Mouse (Mus musculus) CH12.LX (cell line): ENCODE measurements around the gene Tmem63c. TPM values are rescaled to one million over a fixed set of nuclear protein-coding genes. Genes with fewer than 3 reads are reported as not detected.
A peak's percentile ranks its signal among the peaks of the same experiment; 100 is the strongest.

Experiments used
- DNase-seq: peaks from one replicate; pipeline ENCODE4 v3.0.0-alpha.2; 2013; ENCODE audit errors: extremely low read depth
- H3K27ac ChIP-seq: 2 replicates; pipeline ENCODE4 v1.5.1; 2012; ENCODE audit warnings: low read depth, mild to moderate bottlenecking, control low read depth, moderate library complexity; ENCODE audit not compliant: insufficient read depth
- H3K27me3 ChIP-seq: replicated peaks from 2 replicates; pipeline ENCODE3; 2012; ENCODE audit warnings: inconsistent platforms
- H3K36me3 ChIP-seq, 2 experiments: replicated peaks in 1 of 2; 2 replicates each; pipeline versions ENCODE3 to v1.6.1; 2012; ENCODE audit warnings: inconsistent platforms in 1 of 2, low read length in 1 of 2, mild to moderate bottlenecking in 1 of 2, mixed read lengths in 1 of 2, moderate library complexity in 1 of 2; ENCODE audit not compliant: control insufficient read depth in 1 of 2, insufficient read depth in 1 of 2
- H3K4me1 ChIP-seq, 2 experiments: 2 replicates each; pipeline ENCODE4 v1.6.1; 2012; ENCODE audit warnings: inconsistent platforms in 1 of 2, moderate library complexity in 1 of 2; ENCODE audit not compliant: insufficient read depth in 2 of 2, control insufficient read depth in 1 of 2
- H3K4me2 ChIP-seq: 2 replicates; pipeline ENCODE4 v1.6.1; 2012; ENCODE audit warnings: low read depth, mild to moderate bottlenecking, control low read depth; ENCODE audit not compliant: poor library complexity, insufficient read depth, severe bottlenecking
- H3K4me3 ChIP-seq, 3 experiments: fragments of 150-350 bp in 1 of 3; sonication (generic) in 1 of 3; replicated peaks in 1 of 3; 2 replicates each; pipeline versions ENCODE3 to v1.5.1; 2011 to 2012; ENCODE audit warnings: low read depth in 2 of 3, low read length in 2 of 3, mild to moderate bottlenecking in 2 of 3, moderate library complexity in 2 of 3, control low read depth in 1 of 3, improper control_type of control experiment in 1 of 3, inconsistent platforms in 1 of 3, mixed read lengths in 1 of 3; ENCODE audit not compliant: poor library complexity in 1 of 3
- H3K79me2 ChIP-seq: replicated peaks from 2 replicates; pipeline ENCODE4 v1.6.1; 2012; ENCODE audit warnings: mild to moderate bottlenecking, moderate library complexity; ENCODE audit not compliant: control insufficient read depth, poor library complexity, insufficient read depth, severe bottlenecking; ENCODE audit errors: extremely low read depth
- H3K9ac ChIP-seq: 2 replicates; pipeline ENCODE4 v1.6.1; 2012; ENCODE audit warnings: low read depth, mild to moderate bottlenecking, control low read depth, moderate library complexity; ENCODE audit not compliant: insufficient read depth
- H3K9me3 ChIP-seq: replicated peaks from 2 replicates; pipeline ENCODE3; 2012; ENCODE audit warnings: low read length, inconsistent platforms, mixed read lengths
- BHLHE40 ChIP-seq: IDR thresholded peaks from 2 replicates; pipeline ENCODE4 v1.6.1; 2011; ENCODE audit warnings: mild to moderate bottlenecking, low read depth, low read length, improper control_type of control experiment
- CHD1 ChIP-seq: IDR thresholded peaks from 2 replicates; pipeline ENCODE4 v1.6.1; 2012; ENCODE audit warnings: low read depth, low read length, improper control_type of control experiment, inconsistent platforms
- CHD2 ChIP-seq: IDR thresholded peaks from 2 replicates; pipeline ENCODE4 v1.6.1; 2011; ENCODE audit warnings: low read length, improper control_type of control experiment
- CTCF ChIP-seq, 2 experiments: IDR thresholded peaks in 1 of 2; conservative IDR thresholded peaks in 1 of 2; 2 replicates each; pipeline ENCODE4 v1.5.1; 2011 to 2012; ENCODE audit warnings: low read depth in 2 of 2, low read length in 2 of 2, improper control_type of control experiment in 1 of 2, inconsistent platforms in 1 of 2, mild to moderate bottlenecking in 1 of 2, moderate library complexity in 1 of 2
- IRF4 ChIP-seq: IDR thresholded peaks from 2 replicates; pipeline ENCODE4 v1.6.1; 2014; ENCODE audit warnings: low read depth, mild to moderate bottlenecking, inconsistent platforms, low read length, improper control_type of control experiment
- MAX ChIP-seq: IDR thresholded peaks from 2 replicates; pipeline ENCODE4 v1.6.1; 2011; ENCODE audit warnings: low read length, improper control_type of control experiment
- MEF2A ChIP-seq: IDR thresholded peaks from 2 replicates; pipeline ENCODE4 v1.6.1; 2014; ENCODE audit warnings: low read depth, mild to moderate bottlenecking, inconsistent platforms, low read length, improper control_type of control experiment, borderline replicate concordance
- MXI1 ChIP-seq: IDR thresholded peaks from 2 replicates; pipeline ENCODE4 v1.6.1; 2011; ENCODE audit warnings: mild to moderate bottlenecking, low read depth, low read length, improper control_type of control experiment
- MYC ChIP-seq: IDR thresholded peaks from 2 replicates; pipeline ENCODE4 v1.6.1; 2011; ENCODE audit warnings: low read depth, mild to moderate bottlenecking, improper control_type of control experiment, low read length
- POLR2A ChIP-seq: IDR thresholded peaks from 2 replicates; pipeline ENCODE4 v1.6.1; 2011; ENCODE audit warnings: low read depth, mild to moderate bottlenecking, improper control_type of control experiment, low read length
- POLR2AphosphoS2 ChIP-seq: IDR thresholded peaks from 2 replicates; pipeline ENCODE4 v1.6.1; 2011; ENCODE audit warnings: low read depth, low read length, improper control_type of control experiment
- RCOR1 ChIP-seq: conservative IDR thresholded peaks from 2 replicates; pipeline ENCODE4 v1.6.1; 2012; ENCODE audit warnings: low read depth, mild to moderate bottlenecking, inconsistent platforms, low read length, improper control_type of control experiment
- SMC3 ChIP-seq: IDR thresholded peaks from 2 replicates; pipeline ENCODE4 v1.6.1; 2011; ENCODE audit warnings: low read depth, low read length, improper control_type of control experiment
- TBP ChIP-seq: conservative IDR thresholded peaks from 2 replicates; pipeline ENCODE4 v1.6.1; 2011; ENCODE audit warnings: low read depth, low read length, improper control_type of control experiment
- USF1 ChIP-seq: IDR thresholded peaks from 2 replicates; pipeline ENCODE4 v1.6.1; 2014; ENCODE audit warnings: low read depth, mild to moderate bottlenecking, inconsistent platforms, low read length, improper control_type of control experiment
- USF2 ChIP-seq: conservative IDR thresholded peaks from 2 replicates; pipeline ENCODE4 v1.6.1; 2011; ENCODE audit warnings: low read depth, low read length, improper control_type of control experiment
- ZMIZ1 ChIP-seq: IDR thresholded peaks from 2 replicates; pipeline ENCODE4 v1.6.1; 2012; ENCODE audit warnings: low read depth, mild to moderate bottlenecking, inconsistent platforms, low read length, improper control_type of control experiment
- dilution Hi-C: fragments of 300-500 bp; cut with MboI; formaldehyde crosslinking; loops from 2 replicates; pipeline ENCODE4 v1.14.3; 2020; ENCODE audit warnings: low sequenced_read_pairs; ENCODE audit not compliant: extremely low pct_unique_long_range_greater_than_20kb, extremely low pct_ligation_motif_present
- in situ Hi-C: fragments of 300-500 bp; cut with MboI; formaldehyde crosslinking; loops from 3 replicates; pipeline ENCODE4 v1.14.3; 2019; ENCODE audit warnings: low sequenced_read_pairs, low pct_ligation_motif_present, low pct_unique_long_range_greater_than_20kb, mixed read lengths
- polyA plus RNA-seq: library from polyadenylated mRNA; unstranded; fragments of >175 nt; gene quantifications from 2 replicates; pipeline ENCODE4 v1.2.1, GENCODE M21; 2012; ENCODE audit warnings: low read depth; ENCODE audit not compliant: insufficient read length
- total RNA-seq, 2 experiments: library from RNA; depleted of rRNA; stranded (reverse); fragments of 300-350 nt in 1 of 2; fragments of >200 nt in 1 of 2; gene quantifications; 2 replicates each; pipeline ENCODE4 v1.2.3; 2012 to 2014

The Tmem63c gene
- total and polyA plus RNA-seq, 3 experiments: 0.08 to 0.53 (median 0.11) TPM

DNA sequence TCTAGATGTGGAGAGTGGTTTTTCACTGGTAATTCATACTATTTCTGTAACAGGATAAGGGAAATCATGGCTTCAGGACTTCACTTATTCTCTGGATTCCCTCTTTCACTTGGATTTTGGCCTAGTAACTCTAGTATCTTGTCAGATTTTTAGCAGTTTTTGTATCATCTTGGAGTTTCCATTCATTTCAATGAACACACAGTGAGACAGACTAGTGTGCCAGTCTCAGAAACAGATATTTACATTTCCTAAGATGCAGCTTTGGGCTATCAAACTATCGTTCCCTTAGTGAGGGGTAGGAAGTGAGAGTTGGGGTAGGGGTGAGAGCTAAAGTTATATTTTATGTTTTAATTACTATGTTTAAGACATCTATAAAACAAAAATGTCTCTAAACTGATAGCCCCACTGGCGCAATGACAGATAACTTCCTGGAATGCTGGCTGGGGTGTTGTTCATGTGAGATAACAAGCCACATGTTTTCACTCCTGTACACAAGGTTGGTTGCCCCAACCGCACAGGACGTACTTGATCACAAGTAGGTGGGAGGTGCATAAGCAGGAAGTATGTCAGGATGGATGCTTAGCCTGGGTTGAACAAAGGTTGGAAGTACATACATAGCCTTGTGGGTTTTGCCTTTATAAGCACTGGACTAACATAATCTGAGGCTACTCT, 100.9 kb downstream of the Tmem63c start:
- in situ Hi-C loops (no loop called here), dilution Hi-C loops (no loop called here)
- Histone ChIP-seq H3K4me3 (no peak overlapping the region), H3K4me1 (peaks cover 0 to 4% of the 10 kb centered on the region in 2 experiments; a peak in 1 of 4 replicates), H3K4me2 (no peak overlapping the region), H3K27ac (no peak overlapping the region), H3K9ac (no peak overlapping the region), H3K36me3 (peaks cover 21 to 68% of the 10 kb centered on the region in 2 experiments), H3K9me3 (no peaks in the 10 kb centered on the region), H3K27me3 (no peaks in the 10 kb centered on the region), H3K79me2 (no peaks in the 10 kb centered on the region)
- no peak for TF ChIP-seq CTCF (conservative IDR thresholded peaks at IDR 0.05 in 1 of 2, IDR thresholded peaks at IDR 0.05 in 1 of 2; ENCODE audit: low read depth in 2 of 2, low read length in 2 of 2)
- TF ChIP-seq CHD1: no peak
- no peak for TF ChIP-seq MAX
- no peak for TF ChIP-seq MXI1
- no peak for TF ChIP-seq POLR2AphosphoS2
- TF ChIP-seq MYC: no peak
- TF ChIP-seq CHD2: no peak
- no peak for TF ChIP-seq MEF2A
- TF ChIP-seq USF2: no peak
- no peak for TF ChIP-seq RCOR1
- no peak for TF ChIP-seq ZMIZ1
- DNase-seq: no peak

DNA sequence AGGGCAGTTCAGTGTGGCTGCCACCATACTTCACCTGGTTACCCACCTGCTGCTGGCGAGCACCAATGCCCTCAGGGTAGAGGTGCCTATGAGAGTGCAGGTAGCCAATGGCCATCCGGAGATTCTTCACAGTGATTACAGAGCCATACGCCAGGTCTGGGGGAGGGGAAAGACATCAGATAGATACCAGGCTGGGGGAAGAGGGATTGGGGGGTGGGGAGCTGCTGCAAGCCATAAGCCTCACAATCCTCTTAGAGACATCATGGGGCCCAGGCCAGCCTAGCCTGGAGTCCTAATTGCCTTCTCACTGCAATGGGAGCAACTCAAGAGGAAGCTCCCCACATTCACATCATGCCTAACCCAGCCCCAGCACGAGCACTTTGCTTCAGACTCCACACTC, 106.1 kb downstream of the Tmem63c start:
- peaks cover 21 to 80% of the 10 kb centered on the region in 2 experiments for H3K36me3 ChIP-seq
- in situ Hi-C loops: no loop called here

DNA sequence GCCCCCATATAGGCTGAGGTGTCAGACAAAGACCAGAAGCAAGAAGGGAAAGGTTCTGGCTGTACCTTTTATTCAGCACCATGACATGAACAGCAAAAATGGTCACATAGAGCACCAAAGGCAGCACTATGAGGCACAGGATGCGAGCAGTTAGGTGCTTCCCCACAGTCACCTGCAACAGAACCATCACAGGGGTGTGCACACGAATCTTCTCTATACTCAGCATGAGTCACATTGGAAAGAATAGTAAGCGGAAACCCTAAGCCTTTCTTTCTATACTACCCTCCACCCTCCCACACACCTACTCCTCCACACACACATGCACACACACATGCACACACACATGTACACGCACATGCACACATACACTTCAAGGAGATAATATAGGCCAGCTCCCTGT, 109.1 kb downstream of the Tmem63c start:
- dilution Hi-C loops: no loop called here
- H3K9ac ChIP-seq: no peak overlapping the region
- H3K36me3 ChIP-seq: peaks cover 10 to 72% of the 10 kb centered on the region in 2 experiments
- H3K9me3 ChIP-seq: no peaks in the 10 kb centered on the region
- TF ChIP-seq POLR2A (no peak), BHLHE40 (0 out of 2 replicates have a peak, but pooled peaks have one; percentile 16), USF1 (no peak), CTCF (conservative IDR thresholded peaks at IDR 0.05 in 1 of 2, IDR thresholded peaks at IDR 0.05 in 1 of 2; ENCODE audit: low read depth in 2 of 2, low read length in 2 of 2) (no peak)
- H3K27me3 ChIP-seq: no peaks in the 10 kb centered on the region
- no peaks in the 10 kb centered on the region for H3K79me2 ChIP-seq
- in situ Hi-C loops: no loop called here
- H3K4me1 ChIP-seq: peaks cover 0 to 11% of the 10 kb centered on the region in 2 experiments; a peak in 2 of 4 replicates
- H3K4me2 ChIP-seq: no peak overlapping the region
- H3K4me3 ChIP-seq: no peak overlapping the region
- peak; percentile 24 for DNase-seq
- H3K27ac ChIP-seq: no peak overlapping the region

More for the DNA sequence above, 106.1 kb downstream of the Tmem63c start:
- no peak overlapping the region for H3K4me2 ChIP-seq
- no peaks in the 10 kb centered on the region for H3K9me3 ChIP-seq
- H3K4me1 ChIP-seq: peaks cover 0 to 15% of the 10 kb centered on the region in 2 experiments; a peak in 2 of 4 replicates
- H3K27ac ChIP-seq: no peak overlapping the region
- no peak overlapping the region for H3K9ac ChIP-seq
- H3K27me3 ChIP-seq: no peaks in the 10 kb centered on the region
- H3K4me3 ChIP-seq: no peak overlapping the region
- DNase-seq: no peak
- H3K79me2 ChIP-seq: no peaks in the 10 kb centered on the region
- TF ChIP-seq BHLHE40 (no peak), ZMIZ1 (no peak), TBP (no peak), IRF4 (no peak), SMC3 (no peak)
- dilution Hi-C loops: no loop called here
